Mouse (Mus musculus) liver, adult 2 months (tissue): ENCODE results near the gene Sec31a. TPM values are rescaled to one million over a fixed set of nuclear protein-coding genes. Genes with fewer than 3 reads are reported as not detected.

Experiments used
- DNase-seq: peaks from one replicate; pipeline ENCODE4 v3.0.0-alpha.2; 2011; ENCODE audit warnings: low read depth, low spot score; ENCODE audit errors: extremely low read depth
- H3K27ac ChIP-seq: fragments of 200-500 bp; replicated peaks from 2 replicates; pipeline ENCODE4 v1.5.1; 2012; ENCODE audit warnings: low read depth, mild to moderate bottlenecking, control low read depth, inconsistent platforms, low read length; ENCODE audit not compliant: insufficient read depth
- H3K27me3 ChIP-seq: fragments of 200-500 bp; 2 replicates; pipeline ENCODE4 v1.6.1; 2012; ENCODE audit warnings: mild to moderate bottlenecking, moderate library complexity, low read length, inconsistent platforms; ENCODE audit not compliant: control insufficient read depth, insufficient read depth
- H3K36me3 ChIP-seq: fragments of 200-500 bp; 2 replicates; pipeline ENCODE4 v1.6.1; 2012; ENCODE audit warnings: low read length, inconsistent platforms; ENCODE audit not compliant: control insufficient read depth, insufficient read depth
- H3K4me1 ChIP-seq: fragments of 200-500 bp; 2 replicates; pipeline ENCODE4 v1.6.1; 2011; ENCODE audit warnings: low read length; ENCODE audit not compliant: control insufficient read depth, insufficient read depth
- H3K4me3 ChIP-seq: fragments of 200-500 bp; 2 replicates; pipeline ENCODE4 v1.5.1; 2011; ENCODE audit warnings: low read depth, mild to moderate bottlenecking, control low read depth, low read length, moderate library complexity; ENCODE audit not compliant: insufficient read depth
- H3K79me2 ChIP-seq: fragments of 200-500 bp; 2 replicates; pipeline ENCODE4 v1.6.1; 2012; ENCODE audit warnings: inconsistent platforms, mild to moderate bottlenecking, low read length, moderate library complexity; ENCODE audit not compliant: control insufficient read depth, insufficient read depth
- H3K9ac ChIP-seq: fragments of 200-500 bp; 2 replicates; pipeline ENCODE4 v1.6.1; 2012; ENCODE audit warnings: low read depth, mild to moderate bottlenecking, control low read depth, inconsistent platforms, low read length
- CTCF ChIP-seq: fragments of 200-500 bp; IDR thresholded peaks from 2 replicates; pipeline ENCODE4 v1.5.1; 2011; ENCODE audit warnings: low read depth, low read length, control low read depth
- POLR2A ChIP-seq: fragments of 200-500 bp; IDR thresholded peaks from 2 replicates; pipeline ENCODE4 v1.6.1; 2011; ENCODE audit warnings: low read length, control low read depth; ENCODE audit not compliant: insufficient read depth; ENCODE audit errors: extremely low read depth
- WGBS: fragments of 180-500 bp; shearing (Covaris S2); methylation state at CpG from one replicate; pipeline ENCODE4 v1.1.7; 2018; 5-methylcytosine and 5-hydroxymethylcytosine counted together
- polyA plus RNA-seq: library from polyadenylated mRNA; depleted of rRNA; stranded (reverse); fragments of >200 nt; gene quantifications from 2 replicates; pipeline ENCODE4 v1.2.3, GENCODE M21; 2012
- total RNA-seq: library from RNA; depleted of rRNA; stranded (reverse); fragments of >200 nt; gene quantifications from 2 replicates; pipeline ENCODE4 v1.2.3, GENCODE M21; 2014

Sec31a gene
- total and polyA plus RNA-seq, 2 experiments, result 76.1 to 188 TPM

DNA sequence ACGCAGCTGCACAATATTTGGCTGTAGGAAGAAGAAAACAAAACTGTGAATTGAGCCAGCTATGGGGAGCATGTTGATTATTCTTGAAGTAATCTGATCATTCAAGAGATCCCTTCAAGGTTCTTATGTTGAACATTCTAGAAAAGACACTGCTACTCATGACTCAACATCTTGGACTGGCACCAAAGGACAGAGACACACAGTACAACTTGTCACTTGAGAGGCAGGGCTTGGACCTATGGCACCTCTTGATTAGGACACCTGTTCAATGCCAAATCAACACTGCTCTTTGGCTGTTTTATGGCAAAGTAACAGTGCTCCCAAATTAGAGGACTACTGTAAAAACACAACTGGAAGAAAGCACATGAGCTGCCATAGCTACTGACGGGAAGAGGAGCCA, 37.1 kb downstream of the Sec31a start:
- peak overlapping the region; percentile 35 for H3K27ac ChIP-seq
- H3K79me2 ChIP-seq, result no peaks in the 10 kb centered on the region
- H3K9ac ChIP-seq, result no peak overlapping the region
- DNase-seq, result peak; percentile 78
- H3K4me3 ChIP-seq, result no peak overlapping the region
- TF ChIP-seq POLR2A (no peak), CTCF (no peak)
- WGBS, result 64% methylated on average over 2 of the region's 2 CpGs
- peaks cover 17% of the 10 kb centered on the region for H3K4me1 ChIP-seq
- H3K36me3 ChIP-seq, result peaks cover 66% of the 10 kb centered on the region
- H3K27me3 ChIP-seq, result no peaks in the 10 kb centered on the region

GRCm38 (mm10) chr5:100378211-100378610, 37.8 kb downstream of the Sec31a start:
- H3K4me3 ChIP-seq, result no peak overlapping the region
- H3K36me3 ChIP-seq, result peaks cover 67% of the 10 kb centered on the region
- TF ChIP-seq POLR2A (no peak), CTCF (no peak)
- 94% methylated on average over 5 of the region's 5 CpGs for WGBS
- H3K4me1 ChIP-seq, result peaks cover 17% of the 10 kb centered on the region
- DNase-seq, result no peak
- H3K79me2 ChIP-seq, result no peaks in the 10 kb centered on the region
- H3K27ac ChIP-seq, result no peak overlapping the region
- no peak overlapping the region for H3K9ac ChIP-seq
- H3K27me3 ChIP-seq, result no peaks in the 10 kb centered on the region

- Histone ChIP-seq H3K27ac (peak overlapping the region; percentile 46), H3K9ac (no peak overlapping the region), H3K4me3 (no peak overlapping the region), H3K27me3 (no peaks in the 10 kb centered on the region), H3K79me2 (no peaks in the 10 kb centered on the region), H3K36me3 (peaks cover 65% of the 10 kb centered on the region), H3K4me1 (peaks cover 17% of the 10 kb centered on the region)
- WGBS, result 34% methylated on average over 2 of the region's 2 CpGs
- peak; percentile 80 for DNase-seq
- TF ChIP-seq POLR2A (no peak), CTCF (no peak)
These were observed 38.7 kb downstream of the Sec31a start for GRCm38 (mm10) chr5:100377376-100377775.

DNA sequence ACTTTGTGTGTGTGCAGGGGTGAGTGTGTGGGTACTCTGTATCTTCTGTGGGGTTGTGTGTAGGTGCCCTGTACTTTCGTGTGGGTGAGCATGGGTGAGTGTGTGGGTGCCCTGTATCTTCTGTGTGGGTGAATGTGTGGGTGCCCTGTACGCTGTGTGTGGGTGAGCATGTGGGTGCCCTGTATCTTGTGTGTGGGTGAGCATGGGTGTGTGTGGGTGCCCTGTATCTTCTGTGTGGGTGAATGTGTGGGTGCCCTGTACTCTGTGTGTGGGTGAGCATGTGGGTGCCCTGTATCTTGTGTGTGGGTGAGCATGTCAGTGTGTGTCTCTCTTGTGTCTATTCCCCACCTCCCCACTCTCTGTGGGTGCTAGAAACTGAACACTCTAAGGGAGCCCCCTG, 41.3 kb downstream of the Sec31a start:
- no peak for DNase-seq
- TF ChIP-seq POLR2A, result no peak
- TF ChIP-seq CTCF, result no peak
- Histone ChIP-seq H3K36me3 (peaks cover 61% of the 10 kb centered on the region), H3K79me2 (no peaks in the 10 kb centered on the region), H3K4me1 (peaks cover 23% of the 10 kb centered on the region), H3K27ac (no peak overlapping the region), H3K9ac (no peak overlapping the region), H3K27me3 (no peaks in the 10 kb centered on the region), H3K4me3 (no peak overlapping the region)
- 93% methylated on average over 2 of the region's 2 CpGs for WGBS

GRCm38 (mm10) chr5:100373952-100374351, 42.1 kb downstream of the Sec31a start:
- peak; percentile 61 for DNase-seq
- no peak overlapping the region for H3K4me3 ChIP-seq
- peaks cover 55% of the 10 kb centered on the region for H3K36me3 ChIP-seq
- H3K27ac ChIP-seq, result no peak overlapping the region; the same call in 1 of the 2 replicates
- 57% methylated on average over 5 of the region's 5 CpGs for WGBS
- H3K4me1 ChIP-seq, result peaks cover 21% of the 10 kb centered on the region
- H3K9ac ChIP-seq, result no peak overlapping the region
- H3K27me3 ChIP-seq, result no peaks in the 10 kb centered on the region
- H3K79me2 ChIP-seq, result no peaks in the 10 kb centered on the region
- TF ChIP-seq CTCF, result peak; percentile 77
- no peak for TF ChIP-seq POLR2A

GRCm38 (mm10) chr5:100370919-100371318, 45.1 kb downstream of the Sec31a start:
- TF ChIP-seq POLR2A, result no peak
- TF ChIP-seq CTCF, result peak; percentile 37; the same call in 1 of the 2 replicates
- Histone ChIP-seq H3K27ac (no peak overlapping the region), H3K36me3 (peaks cover 48% of the 10 kb centered on the region), H3K4me1 (peaks cover 22% of the 10 kb centered on the region), H3K27me3 (no peaks in the 10 kb centered on the region), H3K4me3 (no peak overlapping the region), H3K9ac (no peak overlapping the region), H3K79me2 (no peaks in the 10 kb centered on the region)
- WGBS, result 21% methylated on average over 1 of the region's 1 CpGs
- peak; percentile 63 for DNase-seq
